Mouse (Mus musculus) hindbrain, embryonic 10.5 days (tissue): ENCODE measurements around the gene F10. TPM values are rescaled to one million over a fixed set of nuclear protein-coding genes. Genes with fewer than 3 reads are reported as not detected.
A peak's percentile ranks its signal among the peaks of the same experiment; 100 is the strongest.

ENCODE experiments used
- DNase-seq: peaks from one replicate; pipeline ENCODE4 v3.0.0-alpha.2; 2017; ENCODE audit warnings: low spot score
- H3K27ac ChIP-seq: fragments of 300-500 bp; sonication (generic); 2 replicates; pipeline ENCODE4 v1.5.1; 2016; ENCODE audit warnings: mild to moderate bottlenecking, moderate library complexity
- H3K27me3 ChIP-seq: fragments of 300-500 bp; sonication (generic); 2 replicates; pipeline ENCODE4 v1.6.1; 2016; ENCODE audit warnings: mild to moderate bottlenecking; ENCODE audit not compliant: poor library complexity, insufficient read depth, severe bottlenecking
- H3K36me3 ChIP-seq: fragments of 300-500 bp; sonication (generic); 2 replicates; pipeline ENCODE4 v1.6.1; 2016; ENCODE audit warnings: mild to moderate bottlenecking, moderate library complexity
- H3K4me1 ChIP-seq: fragments of 300-500 bp; sonication (generic); replicated peaks from 2 replicates; pipeline ENCODE4 v1.6.1; 2016; ENCODE audit warnings: mild to moderate bottlenecking
- H3K4me3 ChIP-seq: fragments of 300-500 bp; sonication (generic); 2 replicates; pipeline ENCODE4 v1.5.1; 2016; ENCODE audit warnings: mild to moderate bottlenecking, moderate library complexity
- H3K9me3 ChIP-seq: fragments of 300-500 bp; sonication (generic); 2 replicates; pipeline ENCODE4 v1.6.1; 2016; ENCODE audit warnings: mild to moderate bottlenecking, moderate library complexity
- WGBS: fragments of 180-500 bp; shearing (Covaris S2); methylation state at CpG from one replicate; pipeline ENCODE4 v1.1.7; 2016; 5-methylcytosine and 5-hydroxymethylcytosine counted together
- polyA plus RNA-seq: library from polyadenylated mRNA; unstranded; fragments of >200 nt; fragmentation: Nextera tagmentation; extraction: Ambion mirVana; gene quantifications from 2 replicates; pipeline ENCODE4 v1.2.1, GENCODE M21; 2016

Gene F10
- polyA plus RNA-seq = 1.2 TPM in 2 replicates

DNA sequence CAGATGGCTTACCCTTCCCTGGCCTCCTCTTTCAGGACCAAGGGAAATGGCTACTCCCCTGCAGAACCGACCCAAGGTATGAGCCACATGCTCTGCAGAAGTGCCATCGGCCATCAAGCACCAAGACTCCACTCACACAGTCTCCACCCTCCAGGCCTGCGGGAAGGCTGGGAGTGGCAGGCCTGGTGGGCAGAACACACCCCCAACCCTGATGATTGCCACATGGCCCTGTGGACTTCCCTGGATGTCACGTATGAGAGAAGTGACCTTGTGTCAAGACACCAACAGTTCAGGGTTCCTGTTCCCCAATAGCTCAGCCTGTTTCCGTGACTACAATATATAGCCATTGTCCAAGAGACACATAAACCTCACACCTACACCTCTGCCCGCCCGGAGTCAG is at the start of gene F10:
Gene F10 (plus strand): TSS at position 294 of the 400 bp plus-strand sequence.
- no peak for DNase-seq
- peaks cover 32% of the 10 kb centered on the region for H3K4me1 ChIP-seq
- H3K4me3 ChIP-seq = no peak within 1 kb of the TSS
- peak within 1 kb of the TSS; percentile 72 for H3K27ac ChIP-seq
- H3K9me3 ChIP-seq = no peaks in the 10 kb centered on the region
- no peaks in the 10 kb centered on the region for H3K27me3 ChIP-seq
- H3K36me3 ChIP-seq = no peaks in the 10 kb centered on the region
- WGBS = 74% methylated on average over 7 of the region's 7 CpGs

DNA sequence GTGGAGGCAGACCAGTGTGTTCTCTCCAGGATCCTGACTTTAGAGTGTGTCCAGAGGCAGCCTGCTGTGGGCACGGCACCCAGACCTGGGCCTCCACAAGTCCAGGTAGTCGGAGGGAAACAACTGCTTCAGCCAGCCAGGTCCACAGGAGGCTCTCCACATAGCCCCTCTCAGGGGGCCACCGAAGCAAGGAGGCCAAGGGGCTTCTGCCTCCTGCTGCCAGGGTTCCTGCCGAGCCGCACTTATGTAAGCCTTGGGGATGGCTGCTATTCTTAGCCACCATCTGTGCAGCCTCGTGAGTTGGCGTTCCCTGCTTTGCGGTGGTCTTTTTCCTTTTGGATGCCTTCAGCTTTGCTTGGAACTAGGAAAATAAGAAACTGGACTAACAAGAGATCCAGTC is 49.5 kb upstream of the F10 start:
- no peak overlapping the region for H3K27ac ChIP-seq
- no peaks in the 10 kb centered on the region for H3K4me1 ChIP-seq
- no peak overlapping the region for H3K4me3 ChIP-seq
- H3K36me3 ChIP-seq = peaks cover 52% of the 10 kb centered on the region
- WGBS = 85% methylated on average over 8 of the region's 8 CpGs
- no peaks in the 10 kb centered on the region for H3K9me3 ChIP-seq
- DNase-seq = no peak
- no peaks in the 10 kb centered on the region for H3K27me3 ChIP-seq

GRCm38 (mm10) chr8:12988722-12989430 is 48.2 kb upstream of the F10 start:
- H3K27me3 ChIP-seq = no peaks in the 10 kb centered on the region
- no peak overlapping the region for H3K27ac ChIP-seq
- no peak for DNase-seq
- no peak overlapping the region for H3K4me3 ChIP-seq
- WGBS = 83% methylated on average over 13 of the region's 13 CpGs
- no peaks in the 10 kb centered on the region for H3K4me1 ChIP-seq
- H3K9me3 ChIP-seq = no peaks in the 10 kb centered on the region
- H3K36me3 ChIP-seq = peaks cover 63% of the 10 kb centered on the region

DNA sequence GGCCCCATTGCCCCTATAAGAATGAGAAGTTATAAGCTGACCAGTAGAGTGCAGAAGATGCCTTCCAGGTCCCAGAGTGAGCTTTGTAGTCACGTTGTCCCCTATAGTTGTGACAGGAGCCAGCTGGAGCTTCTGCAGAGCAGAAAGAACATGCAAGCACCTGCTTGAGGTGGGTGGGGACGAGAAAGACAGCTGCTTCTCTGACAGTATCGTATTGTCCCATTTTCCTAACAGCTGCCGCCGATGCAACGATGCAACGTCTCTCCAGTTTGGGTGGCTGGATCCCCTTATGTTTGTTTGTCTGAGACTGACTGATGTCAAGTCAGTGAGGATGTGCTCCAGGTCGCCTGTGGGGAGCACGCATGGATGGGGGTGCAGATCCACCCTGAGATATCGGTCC is 45.7 kb upstream of the F10 start:
- Histone ChIP-seq H3K27me3 (no peaks in the 10 kb centered on the region), H3K36me3 (peaks cover 60% of the 10 kb centered on the region)
- 87% methylated on average over 10 of the region's 10 CpGs for WGBS

DNA sequence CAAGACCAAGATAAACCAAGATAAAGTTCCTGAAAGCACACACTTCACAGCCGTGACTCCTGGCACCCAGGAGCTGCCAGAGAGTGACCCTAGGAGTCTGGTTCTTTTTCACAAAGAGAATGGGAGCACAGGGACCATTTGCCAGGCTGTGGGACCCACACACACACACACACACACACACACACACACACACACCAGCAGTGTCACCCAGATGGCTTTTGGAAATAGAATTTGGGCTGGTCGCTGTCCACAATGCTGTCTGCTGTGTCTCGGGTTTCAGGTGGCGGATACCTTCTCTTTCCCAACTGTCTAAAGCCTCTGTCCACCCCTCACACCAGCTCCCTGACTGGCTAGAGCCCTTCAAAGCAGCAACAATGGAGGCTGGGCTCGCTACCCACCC is 42.6 kb upstream of the F10 start:
- peaks cover 75% of the 10 kb centered on the region for H3K36me3 ChIP-seq
- WGBS = 79% methylated on average over 5 of the region's 5 CpGs
- no peak for DNase-seq
- H3K4me1 ChIP-seq = peaks cover 12% of the 10 kb centered on the region
- H3K9me3 ChIP-seq = no peaks in the 10 kb centered on the region
- H3K27me3 ChIP-seq = no peaks in the 10 kb centered on the region
- H3K27ac ChIP-seq = no peak overlapping the region
- no peak overlapping the region for H3K4me3 ChIP-seq

More for the DNA sequence above, 45.7 kb upstream of the F10 start:
- H3K4me1 ChIP-seq = peaks cover 3% of the 10 kb centered on the region
- no peaks in the 10 kb centered on the region for H3K9me3 ChIP-seq
- no peak overlapping the region for H3K27ac ChIP-seq
- no peak overlapping the region for H3K4me3 ChIP-seq
- DNase-seq = no peak

DNA sequence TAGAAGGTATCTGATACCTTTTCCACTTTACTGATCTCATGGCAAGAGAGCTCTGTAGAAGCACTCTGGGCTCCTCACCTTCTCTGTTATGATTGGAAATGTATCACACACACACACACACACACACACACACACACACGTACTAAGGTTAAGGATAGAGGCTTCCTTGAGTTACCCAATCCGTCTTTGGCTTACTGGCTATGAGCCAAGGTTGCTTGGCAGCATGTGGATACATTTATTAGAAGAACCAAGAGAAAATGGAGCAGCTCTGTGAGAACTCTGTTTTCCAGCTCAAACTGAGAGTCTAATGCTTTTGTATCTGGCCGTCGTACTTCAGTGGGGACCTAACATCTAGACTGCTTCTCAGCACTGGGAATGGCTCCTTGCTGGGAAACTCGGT is 41.6 kb upstream of the F10 start:
- H3K9me3 ChIP-seq = no peaks in the 10 kb centered on the region
- H3K4me3 ChIP-seq = no peak overlapping the region
- H3K27me3 ChIP-seq = no peaks in the 10 kb centered on the region
- H3K4me1 ChIP-seq = peaks cover 12% of the 10 kb centered on the region
- H3K27ac ChIP-seq = no peak overlapping the region
- H3K36me3 ChIP-seq = peaks cover 85% of the 10 kb centered on the region
- WGBS = 80% methylated on average over 5 of the region's 5 CpGs
- no peak for DNase-seq

DNA sequence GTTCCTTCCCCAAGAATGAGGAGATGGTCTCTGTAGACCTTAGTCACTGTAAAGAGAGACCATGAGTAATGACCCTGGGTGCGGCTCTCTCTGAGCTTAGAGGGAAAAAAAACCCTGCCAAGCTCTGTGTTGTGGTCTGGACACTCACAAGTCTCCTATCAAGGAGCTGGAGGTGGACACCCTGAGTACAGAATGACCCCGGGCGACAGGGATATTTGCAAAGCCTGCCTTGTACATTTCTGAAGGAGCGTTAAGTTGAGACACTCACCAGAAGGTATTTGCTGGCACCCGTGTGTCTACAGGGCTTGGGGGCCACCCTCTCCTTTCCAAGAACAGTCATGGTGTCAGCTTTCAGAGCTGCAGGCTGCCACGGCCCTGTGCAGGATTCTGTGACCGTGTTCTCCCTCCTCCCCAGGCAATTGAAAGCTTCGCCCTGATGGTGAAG is 40.3 kb upstream of the F10 start:
- Histone ChIP-seq H3K27ac (0 out of 2 replicates have a peak overlapping the region, but pooled peaks have one; percentile 41), H3K9me3 (no peaks in the 10 kb centered on the region), H3K27me3 (no peaks in the 10 kb centered on the region), H3K4me1 (peaks cover 12% of the 10 kb centered on the region), H3K36me3 (peaks cover 89% of the 10 kb centered on the region), H3K4me3 (no peak overlapping the region)
- DNase-seq = no peak
- WGBS = 64% methylated on average over 8 of the region's 8 CpGs

GRCm38 (mm10) chr8:12998331-12998730 is 38.8 kb upstream of the F10 start:
- no peak for DNase-seq
- Histone ChIP-seq H3K4me3 (no peak overlapping the region), H3K27ac (no peak overlapping the region), H3K4me1 (peaks cover 12% of the 10 kb centered on the region), H3K9me3 (no peaks in the 10 kb centered on the region), H3K27me3 (no peaks in the 10 kb centered on the region), H3K36me3 (peaks cover 93% of the 10 kb centered on the region)
- WGBS = 87% methylated on average over 8 of the region's 8 CpGs

DNA sequence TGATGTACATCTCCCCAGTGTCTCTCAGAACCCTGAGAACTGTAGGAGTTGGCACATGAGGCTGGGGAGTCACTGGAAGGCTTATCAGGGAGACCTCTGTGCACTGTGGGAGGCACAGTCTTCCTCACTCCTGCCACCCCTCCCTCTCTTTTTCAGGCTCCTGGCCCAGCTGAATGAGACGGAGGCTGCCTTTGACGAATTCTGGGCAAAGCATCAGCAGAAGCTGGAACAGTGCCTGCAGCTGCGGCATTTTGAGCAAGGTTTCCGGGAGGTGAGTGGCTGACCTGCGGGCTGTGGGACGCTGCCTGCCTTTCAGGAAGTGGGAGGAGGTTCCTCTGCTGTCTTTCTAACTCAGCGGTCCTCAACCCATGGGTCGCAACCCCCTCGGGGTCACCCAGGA is 37.3 kb upstream of the F10 start:
- DNase-seq = no peak
- Histone ChIP-seq H3K4me1 (peaks cover 12% of the 10 kb centered on the region), H3K36me3 (peaks cover 94% of the 10 kb centered on the region), H3K9me3 (no peaks in the 10 kb centered on the region), H3K27me3 (no peaks in the 10 kb centered on the region), H3K27ac (no peak overlapping the region), H3K4me3 (no peak overlapping the region)
- WGBS = 90% methylated on average over 9 of the region's 9 CpGs

GRCm38 (mm10) chr8:13007458-13007857 is 29.6 kb upstream of the F10 start:
- no peak overlapping the region for H3K27ac ChIP-seq
- peaks cover 11% of the 10 kb centered on the region for H3K9me3 ChIP-seq
- no peaks in the 10 kb centered on the region for H3K4me1 ChIP-seq
- WGBS = 72% methylated on average over 4 of the region's 4 CpGs
- peaks cover 99% of the 10 kb centered on the region for H3K36me3 ChIP-seq
- H3K4me3 ChIP-seq = no peak overlapping the region
- no peak for DNase-seq
- no peaks in the 10 kb centered on the region for H3K27me3 ChIP-seq

GRCm38 (mm10) chr8:13010313-13010712 is 26.8 kb upstream of the F10 start:
- peaks cover 99% of the 10 kb centered on the region for H3K36me3 ChIP-seq
- no peak overlapping the region for H3K27ac ChIP-seq
- peaks cover 11% of the 10 kb centered on the region for H3K9me3 ChIP-seq
- 65% methylated on average over 4 of the region's 4 CpGs for WGBS
- H3K4me3 ChIP-seq = no peak overlapping the region
- no peaks in the 10 kb centered on the region for H3K4me1 ChIP-seq
- no peaks in the 10 kb centered on the region for H3K27me3 ChIP-seq
- DNase-seq = no peak

GRCm38 (mm10) chr8:13019560-13019959 is 17.5 kb upstream of the F10 start:
- Histone ChIP-seq H3K27me3 (no peaks in the 10 kb centered on the region), H3K27ac (no peak overlapping the region), H3K4me3 (no peak overlapping the region), H3K9me3 (no peaks in the 10 kb centered on the region), H3K4me1 (no peaks in the 10 kb centered on the region), H3K36me3 (peaks cover 61% of the 10 kb centered on the region)
- WGBS = 61% methylated on average over 4 of the region's 4 CpGs
- no peak for DNase-seq

DNA sequence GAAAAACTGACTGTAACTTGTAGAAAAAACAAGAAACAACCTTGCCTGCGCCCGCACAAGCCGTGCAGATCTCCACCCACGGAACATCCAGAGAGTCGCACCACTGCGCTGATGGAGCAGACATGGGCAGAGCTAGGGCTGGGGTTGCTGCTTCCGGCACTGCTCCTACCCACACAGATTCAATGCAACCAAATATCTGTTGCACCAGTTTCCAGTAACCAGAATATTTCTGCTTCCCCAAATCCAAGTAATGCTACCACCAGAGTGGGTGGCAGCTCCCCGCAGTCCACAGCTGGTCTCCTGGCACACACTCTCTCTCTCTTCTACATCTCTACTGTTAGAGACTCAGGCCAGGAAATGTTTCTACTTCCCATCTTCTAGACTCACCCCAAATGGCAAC is 15.3 kb upstream of the F10 start:
- H3K9me3 ChIP-seq = no peaks in the 10 kb centered on the region
- 96% methylated on average over 8 of the region's 8 CpGs for WGBS
- peaks cover 14% of the 10 kb centered on the region for H3K4me1 ChIP-seq
- H3K27ac ChIP-seq = no peak overlapping the region
- H3K4me3 ChIP-seq = no peak overlapping the region
- peaks cover 42% of the 10 kb centered on the region for H3K36me3 ChIP-seq
- no peak for DNase-seq
- no peaks in the 10 kb centered on the region for H3K27me3 ChIP-seq
